Mouse (Mus musculus) liver, adult 2 months (tissue): ENCODE measurements around the gene Gpr150. TPM values are rescaled to one million over a fixed set of nuclear protein-coding genes. Genes with fewer than 3 reads are reported as not detected.

Source experiments
- DNase-seq: peaks from one replicate; pipeline ENCODE4 v3.0.0-alpha.2; 2011; ENCODE audit warnings: low read depth, low spot score; ENCODE audit errors: extremely low read depth
- H3K27ac ChIP-seq: fragments of 200-500 bp; replicated peaks from 2 replicates; pipeline ENCODE4 v1.5.1; 2012; ENCODE audit warnings: low read depth, mild to moderate bottlenecking, control low read depth, inconsistent platforms, low read length; ENCODE audit not compliant: insufficient read depth
- H3K27me3 ChIP-seq: fragments of 200-500 bp; 2 replicates; pipeline ENCODE4 v1.6.1; 2012; ENCODE audit warnings: mild to moderate bottlenecking, moderate library complexity, low read length, inconsistent platforms; ENCODE audit not compliant: control insufficient read depth, insufficient read depth
- H3K36me3 ChIP-seq: fragments of 200-500 bp; 2 replicates; pipeline ENCODE4 v1.6.1; 2012; ENCODE audit warnings: low read length, inconsistent platforms; ENCODE audit not compliant: control insufficient read depth, insufficient read depth
- H3K4me1 ChIP-seq: fragments of 200-500 bp; 2 replicates; pipeline ENCODE4 v1.6.1; 2011; ENCODE audit warnings: low read length; ENCODE audit not compliant: control insufficient read depth, insufficient read depth
- H3K4me3 ChIP-seq: fragments of 200-500 bp; 2 replicates; pipeline ENCODE4 v1.5.1; 2011; ENCODE audit warnings: low read depth, mild to moderate bottlenecking, control low read depth, low read length, moderate library complexity; ENCODE audit not compliant: insufficient read depth
- H3K79me2 ChIP-seq: fragments of 200-500 bp; 2 replicates; pipeline ENCODE4 v1.6.1; 2012; ENCODE audit warnings: inconsistent platforms, mild to moderate bottlenecking, low read length, moderate library complexity; ENCODE audit not compliant: control insufficient read depth, insufficient read depth
- H3K9ac ChIP-seq: fragments of 200-500 bp; 2 replicates; pipeline ENCODE4 v1.6.1; 2012; ENCODE audit warnings: low read depth, mild to moderate bottlenecking, control low read depth, inconsistent platforms, low read length
- CTCF ChIP-seq: fragments of 200-500 bp; IDR thresholded peaks from 2 replicates; pipeline ENCODE4 v1.5.1; 2011; ENCODE audit warnings: low read depth, low read length, control low read depth
- POLR2A ChIP-seq: fragments of 200-500 bp; IDR thresholded peaks from 2 replicates; pipeline ENCODE4 v1.6.1; 2011; ENCODE audit warnings: low read length, control low read depth; ENCODE audit not compliant: insufficient read depth; ENCODE audit errors: extremely low read depth
- WGBS: fragments of 180-500 bp; shearing (Covaris S2); methylation state at CpG from one replicate; pipeline ENCODE4 v1.1.7; 2018; 5-methylcytosine and 5-hydroxymethylcytosine counted together
- polyA plus RNA-seq: library from polyadenylated mRNA; depleted of rRNA; stranded (reverse); fragments of >200 nt; gene quantifications from 2 replicates; pipeline ENCODE4 v1.2.3, GENCODE M21; 2012
- total RNA-seq: library from RNA; depleted of rRNA; stranded (reverse); fragments of >200 nt; gene quantifications from 2 replicates; pipeline ENCODE4 v1.2.3, GENCODE M21; 2014

The Gpr150 gene
- total and polyA plus RNA-seq, 2 experiments, result not detected

GRCm38 (mm10) chr13:76064363-76064945, 7.7 kb upstream of the Gpr150 start:
- TF ChIP-seq POLR2A, result no peak
- no peak for TF ChIP-seq CTCF
- Histone ChIP-seq H3K79me2 (no peaks in the 10 kb centered on the region), H3K4me3 (no peak overlapping the region), H3K27ac (no peak overlapping the region), H3K36me3 (peaks cover 18% of the 10 kb centered on the region), H3K27me3 (no peaks in the 10 kb centered on the region), H3K4me1 (no peaks in the 10 kb centered on the region; the same call in 1 of the 2 replicates), H3K9ac (no peak overlapping the region)
- no peak for DNase-seq
- 93% methylated on average over 13 of the region's 13 CpGs for WGBS

GRCm38 (mm10) chr13:76063548-76063947, 6.8 kb upstream of the Gpr150 start:
- H3K79me2 ChIP-seq, result no peaks in the 10 kb centered on the region
- no peaks in the 10 kb centered on the region for H3K27me3 ChIP-seq
- peaks cover 16% of the 10 kb centered on the region for H3K36me3 ChIP-seq
- H3K4me3 ChIP-seq, result no peak overlapping the region
- no peak overlapping the region for H3K27ac ChIP-seq
- WGBS, result 96% methylated on average over 4 of the region's 4 CpGs
- no peak overlapping the region for H3K9ac ChIP-seq
- no peak for TF ChIP-seq CTCF
- no peak for TF ChIP-seq POLR2A
- no peaks in the 10 kb centered on the region; the same call in 1 of the 2 replicates for H3K4me1 ChIP-seq
- DNase-seq, result no peak

DNA sequence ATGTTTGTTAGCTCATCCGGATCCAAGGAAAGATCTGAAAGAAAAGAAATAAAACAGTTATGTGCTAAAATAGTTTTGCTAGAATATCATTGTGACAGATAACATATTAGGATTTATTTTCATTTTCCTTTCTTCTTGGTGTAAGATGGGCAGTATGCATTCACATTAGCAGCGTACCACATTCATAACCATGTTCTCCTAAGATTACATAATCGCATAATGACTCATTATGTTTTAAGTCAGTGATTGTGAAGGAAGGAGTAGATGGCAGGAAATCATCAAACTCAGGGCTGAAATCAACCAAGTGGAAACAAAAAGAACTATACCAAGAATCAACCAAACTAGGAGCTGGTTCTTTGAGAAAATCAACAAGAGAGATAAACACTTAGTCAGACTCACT, 5.8 kb upstream of the Gpr150 start:
- Histone ChIP-seq H3K9ac (no peak overlapping the region), H3K27me3 (no peaks in the 10 kb centered on the region; the same call in 1 of the 2 replicates), H3K4me3 (no peak overlapping the region), H3K27ac (no peak overlapping the region), H3K4me1 (no peaks in the 10 kb centered on the region; the same call in 1 of the 2 replicates), H3K36me3 (peaks cover 16% of the 10 kb centered on the region), H3K79me2 (no peaks in the 10 kb centered on the region)
- TF ChIP-seq POLR2A, result no peak
- TF ChIP-seq CTCF, result no peak
- 95% methylated on average over 3 of the region's 3 CpGs for WGBS
- no peak for DNase-seq

- TF ChIP-seq CTCF, result no peak
- Histone ChIP-seq H3K9ac (no peak overlapping the region), H3K27me3 (no peaks in the 10 kb centered on the region; the same call in 1 of the 2 replicates), H3K36me3 (peaks cover 16% of the 10 kb centered on the region), H3K4me1 (no peaks in the 10 kb centered on the region; the same call in 1 of the 2 replicates), H3K4me3 (no peak overlapping the region), H3K27ac (no peak overlapping the region), H3K79me2 (no peaks in the 10 kb centered on the region)
- WGBS, result 83% methylated on average over 3 of the region's 3 CpGs
- DNase-seq, result no peak
These were observed 5.3 kb upstream of the Gpr150 start for GRCm38 (mm10) chr13:76062126-76062525.

GRCm38 (mm10) chr13:76059591-76059990, 2.8 kb upstream of the Gpr150 start:
- DNase-seq, result peak; percentile 28
- no peak overlapping the region for H3K4me3 ChIP-seq
- peaks cover 6% of the 10 kb centered on the region; the same call in 1 of the 2 replicates for H3K36me3 ChIP-seq
- H3K27ac ChIP-seq, result no peak overlapping the region
- no peak for TF ChIP-seq POLR2A
- no peak for TF ChIP-seq CTCF
- peaks cover 9% of the 10 kb centered on the region for H3K4me1 ChIP-seq
- no peak overlapping the region for H3K9ac ChIP-seq
- WGBS, result 72% methylated on average over 4 of the region's 4 CpGs
- H3K79me2 ChIP-seq, result no peaks in the 10 kb centered on the region
- H3K27me3 ChIP-seq, result peaks cover 9% of the 10 kb centered on the region

DNA sequence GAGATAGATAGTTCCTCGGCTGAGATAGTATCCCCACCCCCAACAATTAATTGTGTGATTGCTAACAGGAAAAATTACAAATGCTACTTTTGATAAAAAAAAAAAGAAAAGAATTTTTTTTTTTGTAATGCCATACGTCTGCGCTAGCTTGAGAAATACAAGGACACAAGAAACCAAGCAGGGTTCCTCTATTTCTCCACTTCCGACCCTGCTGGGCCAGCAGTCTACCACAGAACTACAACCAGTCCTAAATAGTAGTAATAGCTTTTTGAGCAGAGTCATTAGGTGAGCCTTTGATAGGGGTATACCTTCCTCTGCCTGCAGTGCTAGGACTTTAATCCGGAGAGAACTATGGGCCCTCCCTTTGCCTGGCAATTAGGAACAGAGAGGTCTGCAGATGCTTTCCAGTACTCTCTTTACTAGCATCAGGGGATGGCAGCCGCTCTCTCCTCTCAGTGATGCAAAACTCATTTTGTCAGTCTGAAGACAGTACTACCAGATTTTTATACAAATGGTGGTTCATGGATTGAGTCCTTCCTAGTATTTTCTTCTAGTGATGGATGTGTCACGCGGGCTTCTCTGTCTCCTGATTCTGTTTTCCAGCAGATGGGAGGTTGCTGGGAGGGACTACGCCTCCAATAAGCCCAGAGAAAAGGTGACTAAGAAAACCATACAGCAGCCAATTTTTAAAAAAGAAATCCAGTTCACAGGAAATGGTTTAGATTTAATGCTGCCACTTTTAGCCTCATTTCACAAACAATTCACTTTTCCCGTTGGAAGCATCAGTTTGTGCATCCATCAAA, 672 bp upstream of the Gpr150 start:
- Histone ChIP-seq H3K4me1 (peaks cover 9% of the 10 kb centered on the region), H3K27ac (no peak overlapping the region), H3K36me3 (no peaks in the 10 kb centered on the region; the same call in 1 of the 2 replicates), H3K27me3 (peaks cover 12% of the 10 kb centered on the region), H3K9ac (no peak overlapping the region), H3K79me2 (no peaks in the 10 kb centered on the region), H3K4me3 (no peak overlapping the region)
- WGBS, result 78% methylated on average over 10 of the region's 10 CpGs
- TF ChIP-seq CTCF, result no peak
- DNase-seq, result no peak
